Mouse (Mus musculus) hindbrain, embryonic 10.5 days (tissue): ENCODE measurements around the gene Rbms3. TPM values are rescaled to one million over a fixed set of nuclear protein-coding genes. Genes with fewer than 3 reads are reported as not detected.
A peak's percentile ranks its signal among the peaks of the same experiment; 100 is the strongest.

Experiments
- DNase-seq: peaks from one replicate; pipeline ENCODE4 v3.0.0-alpha.2; 2017; ENCODE audit warnings: low spot score
- H3K27ac ChIP-seq: fragments of 300-500 bp; sonication (generic); 2 replicates; pipeline ENCODE4 v1.5.1; 2016; ENCODE audit warnings: mild to moderate bottlenecking, moderate library complexity
- H3K27me3 ChIP-seq: fragments of 300-500 bp; sonication (generic); 2 replicates; pipeline ENCODE4 v1.6.1; 2016; ENCODE audit warnings: mild to moderate bottlenecking; ENCODE audit not compliant: poor library complexity, insufficient read depth, severe bottlenecking
- H3K36me3 ChIP-seq: fragments of 300-500 bp; sonication (generic); 2 replicates; pipeline ENCODE4 v1.6.1; 2016; ENCODE audit warnings: mild to moderate bottlenecking, moderate library complexity
- H3K4me1 ChIP-seq: fragments of 300-500 bp; sonication (generic); replicated peaks from 2 replicates; pipeline ENCODE4 v1.6.1; 2016; ENCODE audit warnings: mild to moderate bottlenecking
- H3K4me3 ChIP-seq: fragments of 300-500 bp; sonication (generic); 2 replicates; pipeline ENCODE4 v1.5.1; 2016; ENCODE audit warnings: mild to moderate bottlenecking, moderate library complexity
- H3K9me3 ChIP-seq: fragments of 300-500 bp; sonication (generic); 2 replicates; pipeline ENCODE4 v1.6.1; 2016; ENCODE audit warnings: mild to moderate bottlenecking, moderate library complexity
- WGBS: fragments of 180-500 bp; shearing (Covaris S2); methylation state at CpG from one replicate; pipeline ENCODE4 v1.1.7; 2016; 5-methylcytosine and 5-hydroxymethylcytosine counted together
- polyA plus RNA-seq: library from polyadenylated mRNA; unstranded; fragments of >200 nt; fragmentation: Nextera tagmentation; extraction: Ambion mirVana; gene quantifications from 2 replicates; pipeline ENCODE4 v1.2.1, GENCODE M21; 2016

Gene Rbms3
- polyA plus RNA-seq, 1 experiment from 2014 or later = 22.1 TPM

DNA sequence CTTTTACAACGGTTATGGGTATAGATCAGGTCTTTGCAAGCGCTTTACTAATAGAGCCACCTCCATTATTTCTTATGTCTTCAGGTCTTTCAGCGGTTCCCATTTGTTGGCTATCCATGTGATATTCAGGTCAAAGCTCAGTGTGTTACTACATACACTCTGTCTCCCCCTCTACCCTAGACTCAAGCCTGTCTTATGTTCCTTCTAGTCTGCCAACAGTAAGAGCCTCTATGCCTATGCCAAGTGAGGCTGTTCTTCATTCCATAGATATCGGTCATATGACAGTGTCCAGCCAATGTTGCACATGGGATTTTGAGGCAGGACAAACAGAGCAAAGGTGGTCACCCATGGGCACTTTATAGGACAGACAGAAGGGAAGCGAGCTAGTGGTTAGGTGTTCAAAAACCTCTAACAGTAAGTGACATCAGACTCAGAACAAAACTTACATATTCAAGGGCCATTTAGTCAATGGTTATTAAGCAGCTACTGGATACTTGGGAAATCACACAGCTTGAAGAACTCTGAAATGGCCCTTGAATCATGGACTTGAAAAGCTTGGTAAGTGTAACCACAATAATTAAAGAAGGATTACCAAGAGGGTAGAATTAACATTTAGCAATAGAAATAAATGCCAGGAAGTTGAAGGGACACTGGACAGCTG, 395.5 kb downstream of the Rbms3 start:
- H3K27ac ChIP-seq = no peak overlapping the region
- DNase-seq = no peak
- WGBS = 91% methylated on average over 5 of the region's 5 CpGs

GRCm38 (mm10) chr9:117222741-117223140, 407.0 kb downstream of the Rbms3 start:
- no peak overlapping the region for H3K4me3 ChIP-seq
- 90% methylated on average over 8 of the region's 8 CpGs for WGBS

More for the DNA sequence above, 395.5 kb downstream of the Rbms3 start:
- Histone ChIP-seq H3K36me3 (no peaks in the 10 kb centered on the region), H3K4me3 (no peak overlapping the region), H3K27me3 (no peaks in the 10 kb centered on the region), H3K4me1 (no peaks in the 10 kb centered on the region), H3K9me3 (no peaks in the 10 kb centered on the region)

GRCm38 (mm10) chr9:117221481-117221880, 408.2 kb downstream of the Rbms3 start:
- no peak overlapping the region for H3K4me3 ChIP-seq
- H3K27ac ChIP-seq = no peak overlapping the region
- DNase-seq = no peak
- H3K9me3 ChIP-seq = no peaks in the 10 kb centered on the region
- peaks cover 12% of the 10 kb centered on the region; the same call in 1 of the 2 replicates for H3K4me1 ChIP-seq
- H3K27me3 ChIP-seq = no peaks in the 10 kb centered on the region
- no peaks in the 10 kb centered on the region for H3K36me3 ChIP-seq
- WGBS = 83% methylated on average over 4 of the region's 4 CpGs

More at GRCm38 (mm10) chr9:117222741-117223140, 407.0 kb downstream of the Rbms3 start:
- Histone ChIP-seq H3K4me1 (peaks cover 6% of the 10 kb centered on the region; the same call in 1 of the 2 replicates), H3K9me3 (no peaks in the 10 kb centered on the region), H3K27me3 (no peaks in the 10 kb centered on the region), H3K36me3 (no peaks in the 10 kb centered on the region), H3K27ac (no peak overlapping the region)
- no peak for DNase-seq

DNA sequence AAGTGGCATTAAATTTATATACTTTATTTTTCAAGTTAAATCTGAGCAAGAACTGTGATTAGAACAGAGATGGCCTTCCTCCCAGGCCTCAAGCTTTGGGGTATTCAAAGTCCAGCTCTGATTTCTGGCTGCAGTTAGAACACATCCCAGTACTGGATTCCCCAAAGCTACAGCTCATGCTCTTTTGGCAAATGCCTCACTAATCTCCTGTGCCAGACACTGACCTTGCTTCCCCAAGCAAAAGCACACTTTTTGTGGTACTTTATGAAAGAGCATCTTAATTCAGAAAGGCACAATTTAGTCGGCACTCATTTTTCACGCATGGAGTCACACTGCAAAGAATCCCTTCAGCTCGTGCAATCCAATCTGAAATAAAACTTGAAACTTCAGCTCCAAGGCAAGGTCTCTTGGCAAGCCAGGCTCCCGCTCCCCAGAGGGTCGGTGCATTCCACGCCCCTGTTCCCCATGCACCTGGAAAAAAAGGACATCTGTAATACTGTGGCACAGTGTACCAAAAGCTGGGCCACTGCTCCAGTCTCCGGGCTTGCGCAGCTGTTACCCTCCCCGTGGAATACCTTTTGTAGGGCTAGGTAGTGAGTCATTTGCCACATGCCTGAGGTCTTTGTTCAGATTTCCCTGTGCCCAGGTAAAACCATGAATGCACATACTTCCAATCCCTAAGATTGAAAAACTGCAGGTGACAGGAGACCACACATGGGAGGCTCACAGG, 413.5 kb downstream of the Rbms3 start:
- H3K4me3 ChIP-seq = no peak overlapping the region
- peaks cover 12% of the 10 kb centered on the region; the same call in 1 of the 2 replicates for H3K4me1 ChIP-seq
- 81% methylated on average over 9 of the region's 9 CpGs for WGBS
- no peak for DNase-seq
- H3K27ac ChIP-seq = no peak overlapping the region
- H3K9me3 ChIP-seq = no peaks in the 10 kb centered on the region
- no peaks in the 10 kb centered on the region for H3K27me3 ChIP-seq
- no peaks in the 10 kb centered on the region for H3K36me3 ChIP-seq

DNA sequence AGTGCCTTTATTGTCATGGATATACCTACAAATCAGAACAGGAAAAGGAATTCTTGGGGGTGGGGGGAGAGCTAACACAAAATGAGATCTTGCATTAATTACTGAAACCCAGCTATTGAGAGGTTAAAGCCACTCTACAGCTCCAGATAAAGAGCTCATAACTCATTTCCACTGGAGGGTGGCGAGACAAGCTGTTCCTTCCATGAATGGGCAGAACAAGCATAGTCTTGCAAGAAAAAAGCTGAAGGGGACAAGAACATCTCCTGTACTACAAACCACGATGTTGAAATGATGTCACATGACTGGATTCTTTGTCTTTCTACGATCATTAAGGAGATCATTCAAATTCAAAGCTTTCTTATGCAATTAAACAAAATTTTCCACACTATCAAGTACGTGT, 417.7 kb downstream of the Rbms3 start:
- Histone ChIP-seq H3K36me3 (no peaks in the 10 kb centered on the region), H3K27ac (no peak overlapping the region), H3K4me1 (no peaks in the 10 kb centered on the region), H3K27me3 (no peaks in the 10 kb centered on the region), H3K9me3 (no peaks in the 10 kb centered on the region), H3K4me3 (no peak overlapping the region)
- no peak for DNase-seq
- WGBS = 74% methylated on average over 4 of the region's 4 CpGs

DNA sequence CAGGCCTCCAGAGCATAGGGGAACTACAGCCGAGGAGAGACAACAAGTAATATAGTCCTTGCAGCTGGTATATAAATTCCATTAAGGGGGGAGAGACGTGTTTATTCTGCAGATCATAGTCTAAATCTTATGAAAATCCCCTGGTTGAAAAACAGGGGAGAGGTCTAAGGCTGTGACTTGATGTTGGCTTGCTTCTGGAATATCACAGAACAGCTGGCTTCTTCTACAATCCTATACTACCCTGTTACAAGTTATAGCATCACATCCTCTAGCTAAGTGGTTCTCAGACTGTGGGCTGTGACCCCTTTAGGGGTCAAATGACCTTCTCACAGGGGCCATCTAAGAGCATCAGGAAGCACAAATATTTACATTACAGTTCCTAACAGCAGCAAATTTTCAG, 419.4 kb downstream of the Rbms3 start:
- no peak for DNase-seq
- H3K9me3 ChIP-seq = no peaks in the 10 kb centered on the region
- H3K27ac ChIP-seq = no peak overlapping the region
- WGBS = 78% methylated on average over 2 of the region's 2 CpGs
- H3K36me3 ChIP-seq = no peaks in the 10 kb centered on the region
- H3K4me1 ChIP-seq = no peaks in the 10 kb centered on the region
- H3K4me3 ChIP-seq = no peak overlapping the region
- no peaks in the 10 kb centered on the region for H3K27me3 ChIP-seq

GRCm38 (mm10) chr9:117205395-117205794, 424.3 kb downstream of the Rbms3 start:
- Histone ChIP-seq H3K4me3 (no peak overlapping the region), H3K27ac (no peak overlapping the region), H3K36me3 (no peaks in the 10 kb centered on the region), H3K9me3 (no peaks in the 10 kb centered on the region), H3K27me3 (no peaks in the 10 kb centered on the region), H3K4me1 (no peaks in the 10 kb centered on the region)
- 60% methylated on average over 6 of the region's 6 CpGs for WGBS
- no peak for DNase-seq

GRCm38 (mm10) chr9:117200067-117200658, 429.6 kb downstream of the Rbms3 start:
- 92% methylated on average over 7 of the region's 7 CpGs for WGBS
- no peaks in the 10 kb centered on the region for H3K9me3 ChIP-seq
- H3K27me3 ChIP-seq = no peaks in the 10 kb centered on the region
- no peak for DNase-seq
- no peaks in the 10 kb centered on the region for H3K36me3 ChIP-seq
- no peak overlapping the region for H3K27ac ChIP-seq
- no peaks in the 10 kb centered on the region for H3K4me1 ChIP-seq
- no peak overlapping the region for H3K4me3 ChIP-seq

DNA sequence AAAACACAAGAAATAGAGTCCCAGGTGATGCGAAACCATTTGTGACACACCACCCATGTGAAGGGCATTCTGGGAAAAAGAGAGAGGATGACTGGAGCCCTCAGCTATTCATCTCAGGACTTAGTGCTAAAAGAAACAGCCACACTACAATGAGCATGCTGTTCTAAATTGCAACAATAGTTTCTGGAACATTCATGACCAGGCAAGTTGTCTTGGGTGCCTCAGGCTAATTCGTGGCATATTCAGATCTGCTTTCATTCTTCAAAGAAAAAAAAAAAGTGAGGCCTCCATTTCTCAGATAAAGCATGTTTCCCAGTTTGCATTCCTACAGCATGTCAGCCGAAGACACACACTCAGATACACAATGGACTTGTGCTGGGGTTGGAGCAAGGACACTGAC, 432.2 kb downstream of the Rbms3 start:
- WGBS = 89% methylated on average over 3 of the region's 3 CpGs
- Histone ChIP-seq H3K4me3 (no peak overlapping the region), H3K4me1 (peaks cover 5% of the 10 kb centered on the region; the same call in 1 of the 2 replicates), H3K36me3 (no peaks in the 10 kb centered on the region), H3K27me3 (no peaks in the 10 kb centered on the region), H3K9me3 (no peaks in the 10 kb centered on the region), H3K27ac (no peak overlapping the region)
- no peak for DNase-seq

DNA sequence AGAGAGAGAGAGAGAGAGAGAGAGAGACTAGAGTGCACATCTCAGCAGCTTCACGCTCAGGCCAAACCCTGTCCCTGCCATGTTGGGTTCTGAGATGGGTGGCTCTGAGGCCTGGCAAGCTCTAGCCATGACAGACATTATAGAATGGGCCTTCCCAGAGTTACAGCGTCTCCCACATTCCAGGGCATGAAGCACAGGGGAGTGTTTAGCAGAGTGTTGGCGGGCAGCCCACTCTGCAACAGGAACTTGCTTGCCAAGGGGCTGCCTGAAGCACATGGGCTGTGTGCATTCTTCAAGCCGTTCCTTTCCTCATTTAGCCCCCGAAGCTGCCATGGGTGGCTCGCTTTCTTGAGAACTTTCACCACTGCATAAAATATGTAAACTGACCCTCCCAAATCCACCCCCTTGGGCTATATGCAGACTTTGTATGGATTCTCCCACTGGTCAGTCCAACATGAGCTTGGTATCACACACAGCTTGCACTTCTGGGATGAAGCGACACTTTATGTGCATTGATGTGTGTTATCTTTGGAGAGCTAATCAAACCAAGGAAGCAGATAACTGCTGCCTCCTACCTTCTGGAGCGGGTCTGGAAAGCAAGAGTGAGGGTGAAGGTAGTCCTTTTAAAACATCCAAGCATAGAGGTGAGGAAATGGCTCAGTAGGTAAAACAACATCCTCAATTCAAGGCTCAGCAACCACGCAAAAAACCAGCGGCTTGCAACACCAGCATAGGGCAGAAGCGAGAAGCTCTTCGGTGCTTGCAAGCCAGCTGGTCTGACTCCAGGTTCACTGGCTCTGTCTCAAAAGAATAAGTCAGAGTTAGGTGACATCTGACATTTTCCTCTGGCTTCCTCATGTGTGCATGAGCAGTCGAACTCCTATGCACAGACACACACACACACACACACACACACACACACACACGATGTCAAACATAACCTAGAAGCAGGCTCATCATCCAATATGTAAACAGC, 436.9 kb downstream of the Rbms3 start:
- peaks cover 6% of the 10 kb centered on the region; the same call in 1 of the 2 replicates for H3K4me1 ChIP-seq
- no peak for DNase-seq
- H3K4me3 ChIP-seq = no peak overlapping the region
- H3K27me3 ChIP-seq = no peaks in the 10 kb centered on the region
- no peaks in the 10 kb centered on the region for H3K36me3 ChIP-seq
- 88% methylated on average over 14 of the region's 14 CpGs for WGBS
- peak overlapping the region; percentile 37; the same call in 1 of the 2 replicates for H3K27ac ChIP-seq
- H3K9me3 ChIP-seq = 0 out of 2 replicates have a peak, but pooled peaks cover 2% of the 10 kb centered on the region

DNA sequence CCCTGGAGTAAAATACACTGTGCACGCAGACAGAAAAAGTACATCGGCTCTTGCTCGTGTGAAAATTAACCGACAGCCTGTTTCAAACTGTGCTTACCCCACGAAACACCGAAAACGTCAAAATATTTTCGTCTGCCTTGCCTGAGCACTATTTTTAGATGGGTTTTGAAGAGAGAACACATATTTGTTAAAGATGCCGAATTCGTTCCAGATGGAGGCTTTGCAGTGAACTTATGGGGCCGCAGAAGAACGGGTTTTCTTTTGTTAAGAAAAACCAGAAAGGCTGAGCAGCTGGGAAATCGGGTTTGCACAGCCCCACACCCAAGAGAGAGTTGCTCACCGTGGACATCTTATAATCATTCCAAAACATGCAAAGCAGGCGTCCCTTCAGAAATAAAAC, 437.6 kb downstream of the Rbms3 start:
- 79% methylated on average over 15 of the region's 15 CpGs for WGBS
- Histone ChIP-seq H3K4me3 (no peak overlapping the region), H3K9me3 (0 out of 2 replicates have a peak, but pooled peaks cover 2% of the 10 kb centered on the region), H3K36me3 (no peaks in the 10 kb centered on the region), H3K4me1 (peaks cover 6% of the 10 kb centered on the region; the same call in 1 of the 2 replicates), H3K27me3 (no peaks in the 10 kb centered on the region), H3K27ac (0 out of 2 replicates have a peak overlapping the region, but pooled peaks have one; percentile 37)
- no peak for DNase-seq

GRCm38 (mm10) chr9:117188406-117188805, 441.3 kb downstream of the Rbms3 start:
- Histone ChIP-seq H3K9me3 (0 out of 2 replicates have a peak, but pooled peaks cover 2% of the 10 kb centered on the region), H3K27me3 (no peaks in the 10 kb centered on the region), H3K27ac (no peak overlapping the region), H3K4me1 (peaks cover 3% of the 10 kb centered on the region; the same call in 1 of the 2 replicates), H3K4me3 (no peak overlapping the region), H3K36me3 (no peaks in the 10 kb centered on the region)
- 81% methylated on average over 3 of the region's 3 CpGs for WGBS
- no peak for DNase-seq
